Mouse (Mus musculus) MEL (cell line): ENCODE results near the gene Phf2.

Experiments
- CTCF ChIP-seq, 3 experiments: IDR thresholded peaks in 2 of 3; conservative IDR thresholded peaks in 1 of 3; 2 replicates each; pipeline ENCODE4 v1.5.1; 2011 to 2012; ENCODE audit warnings: low read length in 3 of 3, low read depth in 2 of 3, mild to moderate bottlenecking in 2 of 3, improper control_type of control experiment in 1 of 3, inconsistent platforms in 1 of 3, mixed read lengths in 1 of 3, moderate library complexity in 1 of 3; ENCODE audit not compliant: control insufficient read depth in 1 of 3, insufficient read depth in 1 of 3, poor library complexity in 1 of 3, severe bottlenecking in 1 of 3
- POLR2A ChIP-seq, 2 experiments: IDR thresholded peaks; 2 replicates each; pipeline ENCODE4 v1.6.1; 2011 to 2012; ENCODE audit warnings: low read length in 2 of 2, mild to moderate bottlenecking in 2 of 2, control low read depth in 1 of 2, improper control_type of control experiment in 1 of 2, low read depth in 1 of 2, moderate library complexity in 1 of 2; ENCODE audit not compliant: control insufficient read depth in 1 of 2, insufficient read depth in 1 of 2, poor library complexity in 1 of 2
- SIN3A ChIP-seq: IDR thresholded peaks from 2 replicates; pipeline ENCODE4 v1.6.1; 2012; ENCODE audit warnings: low read length, improper control_type of control experiment, inconsistent platforms
- TAL1 ChIP-seq: IDR thresholded peaks from 2 replicates; pipeline ENCODE4 v1.6.1; 2012; ENCODE audit warnings: mild to moderate bottlenecking, inconsistent platforms, low read length, moderate library complexity, mixed read lengths
- USF1 ChIP-seq: IDR thresholded peaks from 2 replicates; pipeline ENCODE4 v1.6.1; 2014; ENCODE audit warnings: low read depth, mild to moderate bottlenecking, inconsistent platforms, low read length, improper control_type of control experiment, moderate library complexity

GRCm38 (mm10) chr13:48778138-48778537, 92.8 kb downstream of the Phf2 start:
- TF ChIP-seq CTCF (IDR thresholded peaks at IDR 0.05 in 2 of 3, conservative IDR thresholded peaks at IDR 0.05 in 1 of 3; ENCODE audit: control insufficient read depth in 1 of 3, insufficient read depth in 1 of 3, low read depth in 2 of 3, low read length in 3 of 3, poor library complexity in 1 of 3, severe bottlenecking in 1 of 3) (no peak), POLR2A (IDR thresholded peaks at IDR 0.05; ENCODE audit: control insufficient read depth in 1 of 2, insufficient read depth in 1 of 2, low read depth in 1 of 2, low read length in 2 of 2, poor library complexity in 1 of 2) (no peak), SIN3A (no peak), TAL1 (no peak), USF1 (peak; percentile 68; the same call in 1 of the 2 replicates)
